Mouse (Mus musculus): Measurements from ENCODE around the gene Ttpal. TPM values are rescaled to one million over a fixed set of nuclear protein-coding genes. Genes with fewer than 3 reads are reported as not detected.

The Ttpal gene
- polyA plus RNA-seq, 1 experiment from 2014 or later = 40.3 TPM

Other genes with a start within 250 kb of the Ttpal start
- gene Jph2, start 204.3 kb upstream of the Ttpal start, polyA plus RNA-seq (2014; fragmentation: Nextera tagmentation; extraction: Ambion mirVana) = 1.0 and 1.6 TPM in 2 replicates
- gene Oser1, start 177.6 kb upstream of the Ttpal start, polyA plus RNA-seq (2014; fragmentation: Nextera tagmentation; extraction: Ambion mirVana) = 74.4 and 93.3 TPM in 2 replicates
- 0.41 and 0.74 TPM in 2 replicates for gene Gdap1l1, start 163.8 kb upstream of the Ttpal start, polyA plus RNA-seq (2014; fragmentation: Nextera tagmentation; extraction: Ambion mirVana)
- 5.0 and 9.3 TPM in 2 replicates for gene Fitm2, start 129.7 kb upstream of the Ttpal start, polyA plus RNA-seq (2014; fragmentation: Nextera tagmentation; extraction: Ambion mirVana)
- gene R3hdml, start 110.0 kb upstream of the Ttpal start, polyA plus RNA-seq (2014; fragmentation: Nextera tagmentation; extraction: Ambion mirVana) = 26.3 and 29.5 TPM in 2 replicates
- gene Hnf4a, start 95.5 kb upstream of the Ttpal start, polyA plus RNA-seq (2014; fragmentation: Nextera tagmentation; extraction: Ambion mirVana) = 6.0 and 10.7 TPM in 2 replicates
- gene Serinc3, start 42.8 kb downstream of the Ttpal start, polyA plus RNA-seq (2014; fragmentation: Nextera tagmentation; extraction: Ambion mirVana) = 35.4 and 43.0 TPM in 2 replicates
- 187 and 203 TPM in 2 replicates for gene Pkig, start 56.1 kb downstream of the Ttpal start, polyA plus RNA-seq (2014; fragmentation: Nextera tagmentation; extraction: Ambion mirVana)
- 9.7 and 10.1 TPM in 2 replicates for gene Ada, start 147.9 kb downstream of the Ttpal start, polyA plus RNA-seq (2014; fragmentation: Nextera tagmentation; extraction: Ambion mirVana)
- 0.11 and 0.28 TPM in 2 replicates for gene Ccn5, start 218.5 kb downstream of the Ttpal start, polyA plus RNA-seq (2014; fragmentation: Nextera tagmentation; extraction: Ambion mirVana)